17 mouse cellular contexts compared by ENCODE assay signal in the genomic region with DNA sequence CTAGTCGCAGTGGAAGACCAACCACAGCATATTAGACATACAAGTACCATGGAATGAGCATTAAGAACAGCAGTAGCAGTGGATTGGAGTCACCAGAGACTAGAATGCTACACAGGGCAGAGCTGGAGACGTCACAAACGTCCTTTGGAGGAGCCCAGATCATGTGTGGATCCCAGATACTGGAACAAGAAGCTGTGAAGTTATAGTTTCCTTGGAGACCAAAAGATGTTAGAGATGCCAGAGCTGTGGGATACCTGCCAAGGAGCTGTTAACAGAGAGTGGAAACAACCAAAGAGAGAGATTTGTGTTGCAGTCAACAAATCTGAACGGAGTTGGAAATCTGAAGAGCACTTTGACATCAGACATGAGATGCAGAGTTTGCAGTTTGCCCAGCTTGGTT.
DNase-seq lines count a peak whose midpoint lies in the region; ATAC-seq lines count a peak whose summit lies in the region.
"Had no signal": no experiment of that assay in that cellular context is flagged by ENCODE, and none has a peak within 500 bp of the region (broad histone marks: within the 10 kb centered on the region; RNA-seq: fewer than 3 reads in every experiment).

No protein-coding gene starts in this region.

- WGBS in embryonic facial prominence, embryonic 14.5 days, result 73% methylated on average over 4 of the region's 4 CpGs
- 88% methylated on average over 4 of the region's 4 CpGs for WGBS in embryonic facial prominence, embryonic 10.5 days

- H3K4me2 ChIP-seq in embryonic facial prominence, embryonic 14.5 days (ENCODE audit: low read depth, low read length), result no peak overlapping the region
- H3K4me2 ChIP-seq: hindbrain, embryonic 15.5 days; liver, embryonic 15.5 days had no signal

- peak; percentile 35 for DNase-seq in embryonic facial prominence, embryonic 14.5 days (ENCODE audit: low spot score)
- DNase-seq in embryonic facial prominence, embryonic 10.5 days (ENCODE audit: low spot score), result no peak
- DNase-seq in left cerebral cortex, adult 18-20 months (ENCODE audit: low spot score in 2 of 2), result peak; percentile 3 to 6
- DNase-seq in left cerebral cortex, adult 11 months (ENCODE audit: low spot score), result no peak
- DNase-seq in layer of hippocampus, postnatal 10 days (ENCODE audit: low spot score in 2 of 2), result peak; percentile 3 to 14
- DNase-seq in right cerebral cortex, postnatal 14 days, result peak; percentile 28
- DNase-seq in thymus, postnatal 25 days, result no peak
- DNase-seq in adrenal gland, postnatal 36 days, result no peak
- DNase-seq: cerebellum, adult 18-20 months; heart, adult 2 months; kidney, adult 11 months; midbrain, embryonic 14.5 days; thymus, adult 18-20 months had no signal

- no peak overlapping the region for H3K4me3 ChIP-seq in embryonic facial prominence, embryonic 14.5 days (ENCODE audit: low read depth, low read length)
- no peak overlapping the region for H3K4me3 ChIP-seq in embryonic facial prominence, embryonic 10.5 days
- H3K4me3 ChIP-seq: erythroblast, embryonic 14.5 days; heart, adult 2 months; hindbrain, embryonic 15.5 days; liver, embryonic 15.5 days had no signal

- no peaks in the 10 kb centered on the region for H3K9me3 ChIP-seq in embryonic facial prominence, embryonic 14.5 days (ENCODE audit: control insufficient read depth, low read length)
- H3K9me3 ChIP-seq in embryonic facial prominence, embryonic 10.5 days, result no peaks in the 10 kb centered on the region
- H3K9me3 ChIP-seq: hindbrain, embryonic 15.5 days; liver, embryonic 15.5 days had no signal

- no peak for ATAC-seq in embryonic facial prominence, embryonic 14.5 days (ENCODE audit: low read depth)
- ATAC-seq: activated CD4-positive, CD25-positive, alpha-beta regulatory T cell, adult 4 months had no signal

- no peak overlapping the region for H3K27ac ChIP-seq in embryonic facial prominence, embryonic 14.5 days (replicated peaks; ENCODE audit: low read depth, low read length)
- no peak overlapping the region for H3K27ac ChIP-seq in embryonic facial prominence, embryonic 10.5 days (replicated peaks)
- H3K27ac ChIP-seq: heart, adult 2 months; hindbrain, embryonic 15.5 days; liver, embryonic 15.5 days had no signal

- H3K9ac ChIP-seq in embryonic facial prominence, embryonic 14.5 days (ENCODE audit: low read depth, low read length), result no peak overlapping the region
- H3K9ac ChIP-seq: hindbrain, embryonic 15.5 days; liver, embryonic 15.5 days had no signal

- no peaks in the 10 kb centered on the region for H3K27me3 ChIP-seq in embryonic facial prominence, embryonic 14.5 days (replicated peaks; ENCODE audit: control insufficient read depth, insufficient read depth, low read length)
- H3K27me3 ChIP-seq in embryonic facial prominence, embryonic 10.5 days (replicated peaks; ENCODE audit: low read depth, poor library complexity, severe bottlenecking), result no peaks in the 10 kb centered on the region
- H3K27me3 ChIP-seq: hindbrain, embryonic 15.5 days; liver, embryonic 15.5 days had no signal

- no peaks in the 10 kb centered on the region for H3K4me1 ChIP-seq in embryonic facial prominence, embryonic 14.5 days (ENCODE audit: control insufficient read depth, insufficient read depth, low read length)
- H3K4me1 ChIP-seq in embryonic facial prominence, embryonic 10.5 days, result no peaks in the 10 kb centered on the region
- H3K4me1 ChIP-seq: hindbrain, embryonic 15.5 days; liver, embryonic 15.5 days had no signal

- H3K36me3 ChIP-seq in embryonic facial prominence, embryonic 14.5 days (ENCODE audit: control insufficient read depth, insufficient read depth, low read length), result no peaks in the 10 kb centered on the region
- H3K36me3 ChIP-seq in embryonic facial prominence, embryonic 10.5 days (replicated peaks), result no peaks in the 10 kb centered on the region
- H3K36me3 ChIP-seq: hindbrain, embryonic 15.5 days; liver, embryonic 15.5 days had no signal

Comparison
In these comparisons a context has a peak if more than half of its experiments do, and no peak if none do; other contexts are left out.
1. DNase-seq: peak in embryonic facial prominence, embryonic 14.5 days (single experiment), left cerebral cortex, adult 18-20 months (2 of 2), layer of hippocampus, postnatal 10 days (2 of 2) and right cerebral cortex, postnatal 14 days (single experiment); none in embryonic facial prominence, embryonic 10.5 days (single experiment), left cerebral cortex, adult 11 months (single experiment), thymus, postnatal 25 days (single experiment) and adrenal gland, postnatal 36 days (0 of 2).